Mouse (Mus musculus) heart, embryonic 16.5 days (tissue): Measurements from ENCODE around the gene Phlpp1. TPM values are rescaled to one million over a fixed set of nuclear protein-coding genes. Genes with fewer than 3 reads are reported as not detected.

Source experiments
- ATAC-seq: fragments of 200-750 bp; cut with Nextera tagmentation; replicated peaks from 2 replicates; pipeline ENCODE4 v1.8.0; 2017; ENCODE audit warnings: moderate number of reproducible peaks; ENCODE audit not compliant: insufficient read depth, low FRiP score; ENCODE audit errors: extremely low read depth
- H3K27ac ChIP-seq: fragments of 300-500 bp; sonication (generic); 2 replicates; pipeline ENCODE4 v1.5.1; 2014; ENCODE audit warnings: mild to moderate bottlenecking, low read length, control low read depth, moderate library complexity
- H3K27me3 ChIP-seq: fragments of 300-500 bp; sonication (generic); 2 replicates; pipeline ENCODE4 v1.6.1; 2014; ENCODE audit warnings: low read length, mixed read lengths; ENCODE audit not compliant: control insufficient read depth, insufficient read depth
- H3K36me3 ChIP-seq: fragments of 300-500 bp; sonication (generic); 2 replicates; pipeline ENCODE4 v1.6.1; 2014; ENCODE audit not compliant: control insufficient read depth, insufficient read depth
- H3K4me1 ChIP-seq: fragments of 300-500 bp; sonication (generic); 2 replicates; pipeline ENCODE4 v1.6.1; 2014; ENCODE audit warnings: low read length, mixed read lengths; ENCODE audit not compliant: control insufficient read depth, insufficient read depth
- H3K4me2 ChIP-seq: fragments of 300-500 bp; sonication (generic); 2 replicates; pipeline ENCODE4 v1.6.1; 2014; ENCODE audit warnings: low read depth, mild to moderate bottlenecking, control low read depth, low read length
- H3K4me3 ChIP-seq: fragments of 300-500 bp; sonication (generic); 2 replicates; pipeline ENCODE4 v1.5.1; 2014; ENCODE audit warnings: mild to moderate bottlenecking, control low read depth, low read length
- H3K9ac ChIP-seq: fragments of 300-500 bp; sonication (generic); 2 replicates; pipeline ENCODE4 v1.6.1; 2014; ENCODE audit warnings: low read length, control low read depth
- H3K9me3 ChIP-seq: fragments of 300-500 bp; sonication (generic); replicated peaks from 2 replicates; pipeline ENCODE4 v1.6.1; 2016; ENCODE audit warnings: low read length; ENCODE audit not compliant: control insufficient read depth
- WGBS: fragments of 180-500 bp; shearing (Covaris S2); extraction: QIAGEN DNeasy Blood & Tissue Kit; methylation state at CpG from one replicate; pipeline ENCODE4 v1.1.7; 2014; 5-methylcytosine and 5-hydroxymethylcytosine counted together
- polyA plus RNA-seq: library from polyadenylated mRNA; unstranded; fragments of >200 nt; fragmentation: Nextera tagmentation; extraction: Ambion mirVana; gene quantifications from 2 replicates; pipeline ENCODE4 v1.2.1, GENCODE M21; 2015

The Phlpp1 gene
- polyA plus RNA-seq, 1 experiment from 2014 or later = 4.7 TPM

DNA sequence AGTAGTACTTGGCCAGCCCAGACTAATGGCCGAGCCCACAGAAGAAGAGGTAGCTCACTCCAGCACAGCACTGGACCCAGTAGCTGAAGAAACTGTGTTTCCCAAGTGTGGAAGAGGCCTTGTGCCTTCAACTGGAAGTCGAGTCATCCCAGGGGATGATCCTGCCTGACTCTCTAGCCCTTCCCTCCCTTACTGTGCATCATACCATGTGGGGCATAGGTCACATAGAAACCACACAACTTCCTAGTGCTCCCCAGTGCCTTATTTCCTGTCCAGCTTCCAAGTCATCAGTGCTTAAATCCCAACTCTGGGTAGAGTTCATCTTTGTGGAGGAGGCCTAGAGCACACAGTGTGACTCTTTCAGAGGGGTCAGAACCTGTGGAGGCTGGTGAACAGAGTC lies 223.1 kb downstream of the Phlpp1 start:
- WGBS = 73% methylated on average over 2 of the region's 2 CpGs
- H3K4me1 ChIP-seq = no peaks in the 10 kb centered on the region

DNA sequence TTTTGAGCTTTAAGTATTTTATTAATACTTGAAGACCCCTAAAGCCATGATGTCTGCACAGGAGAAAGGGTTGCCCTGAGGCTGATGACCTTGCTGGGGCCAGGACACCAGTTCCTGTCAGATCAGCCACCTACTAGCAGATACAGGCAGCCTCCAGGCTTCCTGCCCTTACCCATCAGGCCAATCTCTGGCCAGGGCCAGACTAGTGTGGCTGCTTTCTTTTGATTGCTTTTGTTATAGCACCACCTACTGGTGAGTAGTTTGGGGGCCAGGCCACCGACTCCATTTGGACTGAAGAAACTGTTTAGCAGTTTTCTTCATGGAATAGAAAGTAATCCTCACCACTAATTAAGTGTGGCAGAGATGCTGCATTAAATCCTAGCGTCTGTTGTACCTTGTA lies 223.9 kb downstream of the Phlpp1 start:
- H3K4me3 ChIP-seq = no peak overlapping the region
- H3K36me3 ChIP-seq = peaks cover 14% of the 10 kb centered on the region
- H3K4me2 ChIP-seq = no peak overlapping the region
- peak; percentile 46 for ATAC-seq
- H3K27me3 ChIP-seq = no peaks in the 10 kb centered on the region
- H3K27ac ChIP-seq = no peak overlapping the region
- H3K4me1 ChIP-seq = 0 out of 2 replicates have a peak, but pooled peaks cover under 1% of the 10 kb centered on the region
- H3K9me3 ChIP-seq = no peaks in the 10 kb centered on the region
- no peak overlapping the region for H3K9ac ChIP-seq
- 14% methylated on average over 2 of the region's 2 CpGs for WGBS

More for the DNA sequence above, 223.1 kb downstream of the Phlpp1 start:
- peaks cover 14% of the 10 kb centered on the region for H3K36me3 ChIP-seq
- no peak overlapping the region for H3K27ac ChIP-seq
- H3K9me3 ChIP-seq = no peaks in the 10 kb centered on the region
- no peak for ATAC-seq
- H3K4me2 ChIP-seq = no peak overlapping the region
- H3K9ac ChIP-seq = no peak overlapping the region
- H3K27me3 ChIP-seq = no peaks in the 10 kb centered on the region
- no peak overlapping the region for H3K4me3 ChIP-seq

DNA sequence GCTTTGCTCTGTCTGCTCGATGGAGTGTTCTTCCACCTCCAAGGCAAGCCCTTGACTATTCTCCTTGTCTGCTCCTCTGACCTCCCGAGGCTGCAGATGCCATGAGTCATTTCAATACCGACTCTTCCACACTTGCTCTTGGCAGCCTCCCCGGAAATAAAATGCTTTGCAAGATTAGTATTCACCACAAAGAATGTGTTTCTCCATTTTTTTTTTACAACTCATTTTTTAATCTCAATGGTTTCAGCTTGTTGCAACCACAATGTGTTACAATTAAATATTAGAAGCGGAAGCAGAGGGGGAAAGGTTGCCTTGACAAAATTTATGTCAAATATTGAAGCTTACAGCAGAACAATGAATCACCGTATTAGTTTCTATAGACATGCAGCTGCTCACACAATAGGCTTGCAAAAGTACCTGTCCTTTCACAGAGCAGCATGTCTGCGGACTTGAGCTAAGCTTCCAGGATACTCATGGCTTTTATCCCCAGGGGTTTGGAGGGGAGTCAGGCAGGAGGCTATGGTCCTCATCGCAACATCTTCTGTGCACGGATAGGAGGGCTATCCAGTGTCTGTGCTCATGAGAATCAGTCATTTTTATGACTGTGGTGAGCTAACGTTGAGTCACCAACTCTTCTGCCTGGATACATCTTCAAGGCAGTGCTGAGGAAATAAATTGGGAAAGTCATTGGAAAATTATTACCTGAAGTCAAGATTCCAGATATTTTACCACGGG lies 229.5 kb downstream of the Phlpp1 start:
- Histone ChIP-seq H3K36me3 (no peaks in the 10 kb centered on the region), H3K4me1 (peaks cover 4% of the 10 kb centered on the region; the same call in 1 of the 2 replicates), H3K27me3 (no peaks in the 10 kb centered on the region), H3K4me3 (no peak overlapping the region), H3K9ac (no peak overlapping the region), H3K9me3 (no peaks in the 10 kb centered on the region), H3K4me2 (no peak overlapping the region), H3K27ac (no peak overlapping the region)
- WGBS = 56% methylated on average over 11 of the region's 11 CpGs
- no peak for ATAC-seq

DNA sequence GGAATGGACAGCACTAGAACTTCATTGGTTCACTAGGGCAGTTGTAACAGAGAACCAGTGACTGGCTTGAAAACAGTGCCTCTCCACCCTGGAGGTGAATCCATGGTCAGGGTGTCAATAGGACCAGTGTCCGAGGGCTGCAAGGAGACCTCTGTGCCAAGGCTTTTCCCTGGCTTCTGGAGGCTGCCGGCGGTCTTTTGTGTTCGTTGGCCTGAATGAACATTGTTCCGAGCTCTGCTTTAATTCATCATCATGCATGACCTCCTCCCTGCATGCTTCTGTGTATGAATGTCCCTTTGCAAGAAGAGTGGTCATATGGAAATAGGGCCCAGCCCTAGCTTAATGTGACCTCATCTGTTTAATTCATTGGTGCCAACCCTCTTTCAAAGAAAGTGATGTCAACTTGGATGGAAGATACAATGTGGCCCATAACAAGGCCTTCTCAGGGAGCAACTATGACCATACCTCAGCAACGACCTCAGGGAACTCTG lies 231.5 kb downstream of the Phlpp1 start:
- peaks cover 9% of the 10 kb centered on the region for H3K4me1 ChIP-seq
- H3K4me3 ChIP-seq = no peak overlapping the region
- H3K4me2 ChIP-seq = no peak overlapping the region
- H3K9ac ChIP-seq = no peak overlapping the region
- H3K9me3 ChIP-seq = no peaks in the 10 kb centered on the region
- no peak for ATAC-seq
- H3K27ac ChIP-seq = no peak overlapping the region
- no peaks in the 10 kb centered on the region for H3K27me3 ChIP-seq
- H3K36me3 ChIP-seq = no peaks in the 10 kb centered on the region
- 84% methylated on average over 6 of the region's 6 CpGs for WGBS

DNA sequence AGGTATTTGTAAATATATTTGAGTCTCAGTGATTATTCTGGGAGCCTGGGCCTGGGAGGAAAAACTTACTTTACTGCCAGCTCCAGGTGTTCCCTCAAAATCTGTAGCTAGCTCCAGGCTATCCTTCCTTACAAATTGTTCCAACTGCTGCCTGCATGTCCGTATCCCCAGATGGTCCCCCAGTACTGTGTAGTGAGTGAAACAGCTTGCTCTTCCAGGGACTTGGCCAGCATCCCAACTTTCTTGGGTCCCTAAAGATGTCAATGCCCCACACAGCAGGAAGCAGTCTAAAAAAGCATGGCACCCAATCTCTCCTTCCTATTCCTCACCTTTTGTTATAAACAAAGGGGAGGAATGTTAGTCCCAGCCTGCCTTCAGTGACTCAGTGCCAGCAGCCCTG lies 235.3 kb downstream of the Phlpp1 start:
- Histone ChIP-seq H3K9ac (no peak overlapping the region), H3K36me3 (no peaks in the 10 kb centered on the region), H3K27me3 (no peaks in the 10 kb centered on the region), H3K27ac (no peak overlapping the region), H3K4me1 (peaks cover 7% of the 10 kb centered on the region), H3K4me3 (no peak overlapping the region), H3K4me2 (no peak overlapping the region), H3K9me3 (no peaks in the 10 kb centered on the region)
- ATAC-seq = no peak
- WGBS = 36% methylated on average over 1 of the region's 1 CpGs

DNA sequence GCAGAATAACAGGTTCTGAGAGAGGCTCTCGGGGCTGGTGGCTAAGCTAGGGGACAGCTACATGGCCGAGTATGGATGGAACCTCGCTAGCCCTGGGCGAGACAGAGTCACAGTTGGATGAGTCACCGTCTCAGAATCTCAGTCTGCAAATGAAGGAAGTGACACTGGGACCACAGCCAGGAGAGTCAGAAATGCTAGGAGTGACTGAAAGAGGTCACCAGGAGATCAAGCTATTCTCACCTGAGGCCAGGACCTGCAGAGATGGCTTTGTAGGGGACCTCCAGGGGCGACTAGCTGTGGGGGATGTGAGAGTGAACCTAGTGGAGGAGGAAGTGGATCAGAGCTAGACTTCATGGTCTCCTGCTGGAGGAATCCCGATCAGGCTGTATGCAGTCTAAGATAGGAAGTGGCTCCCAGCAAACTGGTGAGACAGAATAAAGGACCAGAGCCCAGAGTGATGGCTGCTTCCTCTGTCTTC lies 236.4 kb downstream of the Phlpp1 start:
- H3K4me3 ChIP-seq = no peak overlapping the region
- no peak overlapping the region for H3K4me2 ChIP-seq
- peaks cover 7% of the 10 kb centered on the region for H3K4me1 ChIP-seq
- WGBS = 25% methylated on average over 7 of the region's 7 CpGs
- H3K36me3 ChIP-seq = no peaks in the 10 kb centered on the region
- no peak overlapping the region for H3K27ac ChIP-seq
- H3K27me3 ChIP-seq = no peaks in the 10 kb centered on the region
- no peak; the same call in 1 of the 2 replicates for ATAC-seq
- no peaks in the 10 kb centered on the region for H3K9me3 ChIP-seq
- no peak overlapping the region for H3K9ac ChIP-seq

DNA sequence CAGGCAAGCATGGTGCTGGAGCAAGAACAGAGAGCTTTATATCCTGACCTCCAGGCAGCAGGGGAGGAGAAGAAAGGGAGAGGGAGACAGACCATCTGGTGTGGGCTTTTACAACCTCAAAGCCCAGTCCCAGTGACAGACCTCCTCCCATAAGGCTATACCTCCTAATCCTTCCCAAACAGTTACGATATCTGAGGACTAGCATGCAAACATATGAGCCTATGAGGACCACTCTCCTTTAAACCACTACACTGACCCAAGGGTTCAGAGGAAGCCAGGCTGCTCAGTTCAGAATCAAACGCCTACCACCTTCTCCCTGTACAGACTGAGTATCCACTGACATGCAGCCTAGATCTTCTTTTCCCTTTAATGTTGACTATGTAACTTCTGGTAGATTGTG lies 239.3 kb downstream of the Phlpp1 start:
- Histone ChIP-seq H3K4me1 (peaks cover 7% of the 10 kb centered on the region), H3K4me2 (no peak overlapping the region), H3K9me3 (no peaks in the 10 kb centered on the region), H3K9ac (no peak overlapping the region), H3K27me3 (no peaks in the 10 kb centered on the region), H3K27ac (no peak overlapping the region), H3K36me3 (no peaks in the 10 kb centered on the region), H3K4me3 (no peak overlapping the region)
- 90% methylated on average over 2 of the region's 2 CpGs for WGBS
- ATAC-seq = no peak

DNA sequence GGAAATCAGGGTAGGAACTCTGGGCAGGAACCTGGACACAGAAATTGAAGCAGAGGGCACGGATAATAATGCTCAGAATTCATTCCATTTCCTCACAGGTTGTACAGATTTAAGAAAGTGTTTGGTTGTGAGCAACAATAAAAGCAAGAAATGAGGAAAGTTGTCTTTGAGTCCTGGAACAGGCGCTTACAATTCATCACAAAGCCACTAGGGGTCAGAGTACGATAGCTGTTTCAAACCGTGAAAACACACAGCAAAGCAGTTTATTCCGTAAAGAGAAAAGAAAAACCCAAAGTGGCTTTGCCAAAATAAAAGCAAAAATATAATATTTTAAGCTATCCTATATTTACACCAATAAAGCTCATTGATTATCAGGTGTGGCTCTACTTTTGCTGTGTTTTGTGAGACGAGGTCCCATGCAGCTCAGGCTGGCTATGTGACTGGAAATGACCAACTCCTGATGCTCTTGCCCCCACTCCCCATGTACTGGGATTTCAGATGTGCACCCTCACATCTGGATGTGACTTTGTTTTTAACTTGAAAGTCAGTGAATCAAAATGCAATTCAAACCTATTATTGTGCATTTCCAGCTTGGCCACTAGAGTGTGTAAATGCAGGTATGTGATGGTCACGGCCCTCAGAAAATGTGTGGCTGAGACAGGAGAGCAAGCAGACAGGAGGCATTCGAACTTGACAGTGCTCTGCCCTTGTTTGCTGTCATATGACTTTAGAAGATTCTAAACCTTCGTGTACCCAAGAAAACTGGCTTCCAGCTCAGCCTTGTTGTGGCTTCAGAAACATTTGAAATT lies 253.8 kb downstream of the Phlpp1 start:
- H3K4me2 ChIP-seq = no peak overlapping the region
- WGBS = 34% methylated on average over 9 of the region's 9 CpGs

DNA sequence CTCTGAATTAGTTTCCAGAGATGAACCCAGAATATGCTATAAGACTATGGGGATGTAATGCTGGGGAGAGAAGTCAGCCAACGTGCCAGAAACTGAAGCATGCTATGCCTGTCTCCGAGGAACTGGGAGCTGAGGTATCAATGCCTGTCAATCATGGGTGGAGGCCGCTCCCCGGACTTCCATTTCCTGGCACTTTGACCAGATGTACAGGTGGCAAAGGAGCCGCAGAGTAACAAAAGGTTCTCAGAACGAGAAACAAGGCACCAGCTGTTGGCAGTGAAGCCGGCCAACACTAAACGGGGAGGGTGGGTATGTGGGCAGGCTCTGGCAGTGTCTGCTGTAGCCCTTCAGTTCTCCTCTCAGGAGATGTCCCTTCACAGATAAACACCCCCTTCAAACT lies 256.6 kb downstream of the Phlpp1 start:
- Histone ChIP-seq H3K4me2 (no peak overlapping the region), H3K36me3 (no peaks in the 10 kb centered on the region), H3K27me3 (no peaks in the 10 kb centered on the region), H3K27ac (no peak overlapping the region), H3K4me1 (no peaks in the 10 kb centered on the region), H3K9ac (no peak overlapping the region), H3K9me3 (no peaks in the 10 kb centered on the region), H3K4me3 (no peak overlapping the region)
- WGBS = 43% methylated on average over 8 of the region's 8 CpGs
- ATAC-seq = no peak

More for the DNA sequence above, 253.8 kb downstream of the Phlpp1 start:
- ATAC-seq = no peak
- Histone ChIP-seq H3K4me1 (no peaks in the 10 kb centered on the region), H3K27ac (no peak overlapping the region), H3K4me3 (no peak overlapping the region), H3K9me3 (no peaks in the 10 kb centered on the region), H3K36me3 (no peaks in the 10 kb centered on the region), H3K9ac (no peak overlapping the region), H3K27me3 (no peaks in the 10 kb centered on the region)
